Mouse (Mus musculus) megakaryocyte-erythroid progenitor cell, adult 5-6 weeks (primary cell): ENCODE measurements around the gene Znhit3. TPM values are rescaled to one million over a fixed set of nuclear protein-coding genes. Genes with fewer than 3 reads are reported as not detected.
A peak's percentile ranks its signal among the peaks of the same experiment; 100 is the strongest.

Source experiments
- ATAC-seq: replicated peaks from 2 replicates; pipeline ENCODE4 v1.8.0; 2016; ENCODE audit warnings: mild to moderate bottlenecking, inconsistent platforms; ENCODE audit not compliant: severe bottlenecking, poor library complexity, low FRiP score, low TSS enrichment
- total RNA-seq, 2 experiments: library from RNA; stranded (forward) in 1 of 2; stranded (reverse) in 1 of 2; fragments of 200-1000, 215-1000 nt in 1 of 2; fragments of >200 nt in 1 of 2; fragmentation: Nextera tagmentation in 1 of 2; gene quantifications; 2 replicates each; pipeline ENCODE4 v1.2.3; 2014 to 2017

The Znhit3 gene
- total RNA-seq, 2 experiments from 2014 or later, result 31.9 to 51.7 TPM

DNA sequence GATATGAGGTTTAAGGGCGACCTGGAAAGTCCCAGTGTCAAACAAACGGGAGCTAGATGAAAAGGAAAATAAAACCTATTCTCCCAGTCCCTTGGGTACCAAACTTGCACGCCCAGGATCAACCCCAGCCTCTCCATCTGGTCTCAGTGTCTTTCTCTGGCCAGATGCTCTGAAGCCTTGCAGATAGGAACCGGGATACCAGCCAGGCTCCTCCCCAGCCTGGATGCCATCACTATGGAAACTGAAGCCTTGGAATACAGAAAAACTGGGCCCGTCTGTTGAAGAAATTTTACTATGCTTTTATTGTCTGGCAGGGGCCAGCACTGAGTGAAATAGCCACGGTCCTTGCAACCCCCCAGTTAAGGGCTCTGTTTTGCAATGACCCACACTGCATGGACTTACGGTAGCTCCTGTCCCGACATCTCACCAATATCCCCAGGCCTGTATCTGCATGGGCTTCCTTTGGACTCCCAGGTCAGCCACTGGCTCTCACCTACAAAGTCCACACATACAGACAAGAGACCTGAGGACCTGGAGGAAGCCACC lies 23.4 kb upstream of the Znhit3 start:
- no peak for ATAC-seq

DNA sequence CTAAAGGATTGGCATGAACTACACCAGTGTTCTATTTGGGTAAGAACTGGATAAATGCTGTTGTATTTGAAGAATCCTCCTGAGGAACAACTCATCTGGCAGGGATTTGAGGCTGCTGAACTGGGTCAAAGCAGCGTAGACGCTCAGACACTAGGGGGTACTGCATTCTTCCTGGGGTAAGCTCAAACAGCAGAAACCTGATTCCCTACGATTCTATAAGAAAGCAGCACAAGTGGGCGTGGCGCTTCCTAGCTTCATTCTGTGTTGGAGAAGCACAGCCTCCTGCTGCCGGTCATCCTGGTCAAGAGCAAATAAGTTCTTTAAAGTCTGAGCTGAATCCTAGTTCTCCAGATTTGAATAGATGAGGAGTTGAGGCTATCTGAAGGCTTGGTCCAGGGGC lies 16.1 kb upstream of the Znhit3 start:
- no peak for ATAC-seq

DNA sequence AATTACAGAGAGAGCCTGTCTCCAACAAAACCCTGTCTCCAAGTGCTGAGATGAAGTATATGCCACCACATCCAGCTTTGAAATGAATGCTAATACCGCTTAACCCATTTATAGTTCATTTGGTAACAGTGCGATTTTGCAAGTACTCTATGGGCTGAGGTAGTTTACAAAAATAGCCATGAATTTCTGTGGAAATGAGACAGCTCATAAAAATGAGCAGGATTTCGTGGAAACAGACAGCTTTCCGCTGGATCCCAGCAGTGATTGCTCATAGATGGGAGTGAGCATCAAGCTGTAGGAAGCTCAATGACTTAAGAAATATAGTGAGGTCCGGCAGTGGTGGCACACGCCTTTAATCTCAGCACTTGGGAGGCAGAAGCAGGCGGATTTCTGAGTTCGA lies 4.8 kb upstream of the Znhit3 start:
- no peak for ATAC-seq

DNA sequence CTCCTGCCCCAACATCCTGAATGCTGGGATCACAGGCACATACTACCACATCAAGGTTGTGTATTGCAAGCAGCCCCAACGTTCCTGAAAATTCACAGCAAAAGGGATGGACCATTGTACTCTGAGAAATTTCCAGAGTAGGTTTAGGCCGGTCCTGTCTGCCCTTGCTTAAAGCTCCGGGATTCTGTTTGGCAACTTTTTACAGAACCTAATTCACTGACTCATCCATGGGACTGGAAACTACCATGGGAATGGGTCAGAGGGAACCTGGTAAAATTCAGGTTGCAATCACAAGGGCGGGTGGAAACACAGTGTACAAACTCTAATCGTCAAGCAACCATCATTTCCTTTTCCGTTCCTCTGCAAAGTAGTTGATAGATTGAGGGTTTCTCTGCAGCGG lies 3.8 kb upstream of the Znhit3 start:
- ATAC-seq, result no peak

DNA sequence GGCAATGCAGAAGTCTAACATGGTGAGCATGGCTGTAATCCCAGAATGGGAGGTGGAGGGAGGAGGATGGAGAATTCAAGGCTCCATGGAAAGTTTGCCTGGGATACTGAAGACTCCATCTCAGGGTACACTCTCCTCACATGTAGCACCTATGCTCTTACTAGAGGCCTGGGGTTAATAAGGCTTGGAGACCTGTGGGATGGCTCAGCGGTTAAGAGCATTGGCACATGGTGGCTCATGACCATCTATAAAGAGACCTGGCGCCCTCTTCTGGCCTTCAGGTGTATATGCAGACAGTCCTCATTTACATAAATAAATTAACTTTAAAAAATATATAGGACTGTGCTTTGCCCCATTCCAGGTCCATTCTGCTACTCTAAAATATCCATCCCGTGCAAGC lies 3.1 kb upstream of the Znhit3 start:
- 0 out of 2 replicates have a peak, but pooled peaks have one; percentile 27 for ATAC-seq

DNA sequence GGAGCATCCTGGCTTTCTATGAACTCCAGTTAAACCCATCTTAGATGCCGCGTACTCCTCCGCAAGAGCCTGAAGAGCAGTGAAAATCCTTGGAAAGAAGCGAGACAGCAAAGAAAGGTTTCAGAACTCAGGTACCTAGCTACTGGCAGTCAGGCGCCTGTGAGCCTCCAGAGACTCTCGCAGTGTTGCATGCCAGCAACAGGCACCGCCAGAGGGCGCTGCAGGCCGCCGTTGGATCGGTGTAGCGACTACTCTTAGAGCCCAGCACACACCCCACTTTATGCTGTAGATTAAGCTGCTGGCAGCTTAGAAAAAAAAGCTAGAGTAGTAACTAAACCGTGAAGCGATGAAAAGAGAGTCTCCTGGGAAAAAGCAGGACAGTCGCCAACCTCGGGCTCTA lies 2.3 kb upstream of the Znhit3 start:
- peak; percentile 75 for ATAC-seq

DNA sequence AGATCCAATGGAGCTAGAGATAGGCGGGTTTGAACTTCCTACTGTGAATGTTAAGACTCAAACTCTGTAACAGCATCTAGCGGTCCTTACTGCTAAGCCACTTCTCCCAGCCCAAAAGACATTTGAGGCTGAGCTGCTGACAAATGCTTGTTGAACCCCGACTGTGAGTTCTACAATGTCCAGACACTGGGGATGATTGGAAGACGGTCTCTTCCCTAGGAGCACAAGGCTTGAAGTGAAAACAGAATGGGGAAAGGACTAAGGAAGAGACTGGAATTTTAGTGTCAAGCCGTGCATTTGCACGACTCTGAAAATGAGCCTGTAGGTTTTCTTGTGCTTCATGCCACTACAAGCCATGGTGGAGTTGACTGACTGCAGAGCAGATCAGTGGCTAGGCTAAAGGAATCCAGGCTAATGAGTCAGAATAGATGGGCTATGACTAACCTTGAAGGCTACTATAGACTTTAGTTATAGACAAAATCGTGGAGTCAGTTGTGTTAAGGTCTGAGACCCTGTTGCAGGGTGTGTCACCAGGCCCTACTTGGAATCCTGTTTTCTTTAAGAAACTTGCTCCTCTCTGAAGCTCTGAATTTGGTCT lies 636 bp upstream of the Znhit3 start:
- no peak for ATAC-seq

DNA sequence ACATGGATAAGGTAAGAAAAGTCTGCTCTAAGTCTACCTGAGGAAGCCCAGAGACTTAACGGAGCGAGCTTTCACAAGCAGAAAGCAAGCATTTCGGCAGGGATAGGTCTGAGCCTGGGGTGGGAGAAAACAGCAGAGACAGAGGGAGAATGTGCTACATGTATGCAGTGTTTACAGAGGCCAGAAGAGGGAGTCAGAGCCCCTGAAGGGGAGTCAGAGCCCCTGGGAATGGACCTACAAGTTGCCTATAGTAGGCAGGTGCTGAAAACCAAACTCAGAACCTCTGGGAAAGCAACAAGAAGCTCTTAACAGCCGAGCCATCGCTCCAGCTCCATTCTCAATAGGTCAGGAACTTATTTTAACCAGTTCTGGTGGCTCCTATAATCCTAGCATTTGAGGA lies 1.5 kb downstream of the Znhit3 start:
- ATAC-seq, result peak; percentile 39; the same call in 1 of the 2 replicates

DNA sequence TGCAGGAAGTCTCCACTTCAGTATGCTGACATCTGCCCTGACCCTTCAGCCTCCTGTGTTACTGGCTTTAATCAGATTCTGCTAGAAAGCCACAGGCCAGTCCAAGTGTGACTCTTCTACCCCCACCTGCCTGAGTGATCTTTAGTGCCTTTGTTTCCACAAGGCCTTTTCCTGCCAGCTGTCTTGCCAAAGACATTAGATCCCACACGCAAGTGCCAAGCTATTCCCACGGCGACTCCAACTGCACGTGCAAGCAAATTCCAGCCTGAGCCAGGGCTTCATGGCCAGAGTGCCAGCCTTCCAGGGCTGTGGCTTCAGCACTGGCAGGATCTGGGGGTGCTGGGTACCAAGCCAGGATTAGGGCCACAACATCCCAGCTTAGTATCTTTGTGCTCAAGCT lies 5.8 kb downstream of the Znhit3 start:
- no peak for ATAC-seq

DNA sequence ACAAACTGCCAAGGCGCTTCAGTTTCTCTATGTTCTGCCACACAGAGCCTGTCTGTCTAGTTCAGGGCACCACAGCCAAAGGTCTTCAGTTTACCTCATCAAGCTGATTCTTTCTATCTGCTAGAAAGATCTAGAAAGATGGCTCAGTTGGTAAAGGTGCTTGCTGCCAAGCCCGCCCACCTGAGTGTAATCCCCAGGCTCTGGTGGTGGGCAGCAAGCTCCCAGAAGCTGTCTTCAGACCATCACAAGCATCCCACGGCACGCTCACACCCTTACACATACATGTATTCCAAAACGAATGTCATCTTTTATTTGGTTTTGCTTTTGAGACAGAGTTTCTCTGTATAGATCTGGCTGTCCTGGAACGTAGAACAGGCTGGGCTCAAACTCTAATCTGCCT lies 7.7 kb downstream of the Znhit3 start:
- no peak for ATAC-seq

DNA sequence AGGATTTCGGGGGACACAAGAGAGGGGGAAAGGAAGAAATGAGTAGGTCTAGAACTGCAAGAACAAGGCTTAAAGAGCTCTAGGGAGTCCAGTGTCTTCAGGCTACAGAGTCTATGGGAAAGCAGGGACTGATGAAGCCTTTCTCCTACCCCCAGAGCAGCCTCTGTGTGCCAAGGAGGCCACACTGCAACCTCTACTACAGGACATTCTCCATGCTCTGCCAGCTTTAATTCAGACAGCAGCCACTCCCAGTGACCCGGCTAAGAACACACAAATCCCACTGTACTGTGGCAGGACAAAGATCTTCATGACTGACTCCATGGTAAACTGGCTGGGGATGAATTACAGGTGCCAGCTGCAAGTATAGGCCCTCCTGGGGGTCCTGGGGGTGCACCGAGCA lies 9.1 kb downstream of the Znhit3 start:
- ATAC-seq, result no peak

DNA sequence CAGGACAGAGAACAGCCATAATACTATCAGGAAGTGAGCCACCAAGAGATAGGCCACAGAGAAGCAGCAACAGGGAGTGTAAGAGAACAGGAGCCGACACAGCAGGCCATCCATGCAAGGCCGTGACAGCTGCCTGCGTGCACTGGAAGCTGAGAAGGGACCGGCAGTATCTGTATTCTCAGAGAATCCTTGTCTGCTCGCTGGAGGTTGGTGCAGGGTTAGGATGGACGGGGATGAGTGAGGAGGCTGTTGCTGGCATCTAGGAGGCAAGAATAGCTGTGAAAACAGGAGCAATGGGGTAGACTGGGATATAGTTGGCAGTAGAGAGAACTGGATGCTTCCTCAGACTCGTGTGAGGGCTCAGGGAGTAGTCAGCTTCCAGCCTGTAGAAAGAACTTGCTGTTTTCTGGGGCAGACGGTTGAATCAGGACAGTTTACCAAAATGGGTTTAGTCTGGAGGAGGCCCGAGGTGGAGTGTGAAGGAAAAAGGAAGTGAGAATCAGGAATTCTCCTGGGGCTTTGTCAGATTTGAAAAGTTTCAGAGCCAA lies 11.5 kb downstream of the Znhit3 start:
- no peak for ATAC-seq

DNA sequence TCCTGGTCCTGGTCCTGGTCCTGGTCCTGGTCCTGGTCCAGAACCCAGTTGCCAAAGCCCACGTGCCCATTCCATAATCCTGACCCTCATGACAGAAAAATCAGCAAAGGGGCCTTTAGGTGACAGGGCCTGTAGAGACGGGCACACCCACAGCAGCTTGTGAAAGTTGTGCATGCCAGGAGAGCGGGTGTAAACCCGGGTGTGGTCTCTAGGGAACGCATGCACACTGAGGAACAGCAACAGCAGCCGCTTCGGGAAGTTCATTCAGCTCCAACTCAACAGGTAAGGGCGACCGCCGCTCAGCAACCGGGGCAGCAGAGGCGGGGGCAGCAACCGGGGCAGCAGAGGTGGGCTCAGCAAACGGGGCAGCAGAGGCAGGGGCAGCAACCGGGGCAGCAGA lies 23.1 kb downstream of the Znhit3 start:
- no peak for ATAC-seq

DNA sequence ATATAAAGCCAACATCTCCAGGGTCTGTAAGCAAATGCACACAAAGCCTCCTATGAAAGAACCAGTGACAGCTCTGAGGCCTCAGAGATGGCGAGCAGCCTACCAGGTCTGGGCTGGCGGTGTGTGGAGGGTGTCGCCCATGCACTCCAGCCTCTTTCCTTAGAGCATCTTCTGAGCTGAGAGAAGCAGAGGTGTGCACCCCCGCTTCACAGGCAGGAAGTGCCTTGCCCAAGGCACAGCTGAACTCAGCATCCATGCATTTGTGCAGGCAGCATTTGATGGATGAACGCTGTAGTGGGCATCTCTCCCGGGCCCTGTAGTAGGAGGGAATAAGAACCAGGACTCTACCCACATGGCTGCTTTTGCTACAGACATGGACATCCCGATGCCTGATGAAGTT lies 24.5 kb downstream of the Znhit3 start:
- ATAC-seq, result no peak

DNA sequence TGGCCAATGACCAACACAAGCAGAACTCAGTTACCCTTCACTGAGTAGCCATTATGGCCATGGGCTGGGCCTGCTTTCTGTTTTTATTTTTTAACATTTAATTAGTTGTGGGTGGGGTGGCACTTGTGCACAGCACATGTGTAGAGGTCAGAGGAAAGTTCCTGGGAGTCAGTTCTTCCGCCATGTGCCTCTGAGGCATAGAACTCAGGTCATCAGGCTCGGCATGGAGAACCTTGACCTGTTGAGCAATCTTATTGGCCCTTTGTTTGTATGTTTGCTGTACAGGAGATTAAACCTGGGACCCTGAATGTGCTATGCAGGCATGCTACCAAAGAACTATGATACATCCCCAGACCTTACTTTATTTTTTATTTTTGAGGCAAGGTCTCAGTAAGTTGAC lies 26.7 kb downstream of the Znhit3 start:
- no peak for ATAC-seq

DNA sequence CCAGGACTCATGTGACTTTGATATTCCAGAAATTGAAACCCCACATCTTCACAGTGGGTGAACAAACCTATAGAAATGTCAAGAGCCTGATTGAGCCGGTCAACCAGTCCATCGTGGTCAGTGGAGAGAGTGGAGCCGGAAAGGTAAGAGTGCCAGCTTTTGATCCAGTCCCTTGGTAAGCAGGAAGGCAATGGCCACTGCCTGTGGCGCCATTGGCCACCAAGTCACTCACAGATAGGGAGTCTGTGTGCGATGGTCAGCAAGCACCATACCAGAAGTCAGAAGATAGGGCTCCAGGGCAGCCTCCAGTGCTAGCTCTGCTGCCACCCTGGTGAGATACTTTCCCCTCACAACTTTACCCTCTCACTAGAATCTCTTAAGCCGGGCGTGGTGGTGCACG lies 28.1 kb downstream of the Znhit3 start:
- ATAC-seq, result no peak

DNA sequence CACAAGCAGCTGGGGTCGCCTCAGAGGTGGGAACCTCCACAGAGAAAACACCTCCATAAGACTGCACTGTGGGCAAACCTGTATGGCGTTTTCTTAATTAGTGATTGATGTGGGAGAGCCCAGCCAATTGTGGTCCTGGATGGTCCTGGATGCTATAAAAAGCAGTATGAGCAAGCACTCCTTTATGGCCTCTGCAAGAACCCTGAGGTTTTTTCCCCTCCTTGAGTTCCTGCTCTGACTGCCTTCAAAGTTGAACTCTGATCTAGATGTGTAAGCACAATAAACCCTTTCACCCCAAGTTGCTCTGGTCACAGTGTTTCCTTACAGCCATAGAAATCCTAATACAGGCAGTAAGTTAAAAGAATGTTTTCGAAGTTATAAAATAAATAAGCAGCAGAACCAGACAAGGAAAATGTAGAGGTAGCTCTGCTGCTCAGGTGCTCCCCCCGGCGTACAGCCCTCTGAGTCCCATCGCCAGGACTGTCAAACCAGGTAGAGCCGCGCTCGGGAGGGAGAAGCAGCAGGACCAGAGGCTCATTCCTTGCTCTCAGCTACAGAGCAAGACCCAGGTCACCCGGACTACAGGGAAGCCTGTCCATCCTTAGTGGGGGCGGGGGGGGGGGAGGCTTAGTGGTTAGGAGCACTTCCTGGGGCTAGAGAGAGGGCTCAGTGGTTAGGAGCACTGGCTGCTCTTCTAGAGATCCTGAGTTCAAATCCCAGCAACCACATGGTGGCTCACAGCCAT lies 29.2 kb downstream of the Znhit3 start:
- ATAC-seq, result no peak

DNA sequence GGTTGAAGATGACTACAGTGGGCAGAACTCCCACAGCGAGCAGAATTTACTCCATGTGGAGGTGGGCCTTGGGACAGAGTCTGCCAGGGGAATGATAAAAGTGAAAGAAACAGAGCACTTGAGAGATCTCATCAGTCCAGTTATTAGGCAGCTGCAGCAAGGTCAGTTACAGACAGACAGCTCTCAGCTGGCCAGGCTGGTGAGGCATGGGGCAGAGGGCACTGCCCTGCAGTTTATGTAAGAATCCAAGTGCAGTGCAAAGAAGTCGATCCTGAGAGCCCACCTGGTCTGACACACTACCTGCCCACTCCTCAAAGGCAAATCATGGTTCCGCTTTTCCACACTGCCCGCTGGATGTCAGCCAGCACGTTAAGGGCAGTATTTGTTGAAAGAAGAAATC lies 29.9 kb downstream of the Znhit3 start:
- no peak for ATAC-seq

DNA sequence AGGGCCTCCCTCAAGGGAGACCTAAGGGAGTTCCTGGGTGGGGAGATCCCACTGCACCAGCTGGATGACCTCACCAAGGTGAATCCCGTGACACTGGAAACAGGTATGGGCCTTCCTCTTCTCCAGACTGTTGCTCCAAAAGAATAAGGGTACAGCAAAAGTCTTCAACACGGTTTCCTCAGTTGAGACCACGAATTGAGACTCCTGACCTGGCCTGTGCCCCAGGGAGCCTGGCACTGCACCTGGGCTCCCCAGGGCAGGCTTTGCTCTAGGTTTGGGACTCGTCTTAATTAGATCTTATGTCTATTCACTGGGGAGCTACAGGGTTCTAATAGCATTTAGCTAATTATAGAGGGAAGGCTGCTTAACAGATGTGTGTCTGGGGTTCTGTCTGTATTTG lies 30.9 kb downstream of the Znhit3 start:
- no peak for ATAC-seq

DNA sequence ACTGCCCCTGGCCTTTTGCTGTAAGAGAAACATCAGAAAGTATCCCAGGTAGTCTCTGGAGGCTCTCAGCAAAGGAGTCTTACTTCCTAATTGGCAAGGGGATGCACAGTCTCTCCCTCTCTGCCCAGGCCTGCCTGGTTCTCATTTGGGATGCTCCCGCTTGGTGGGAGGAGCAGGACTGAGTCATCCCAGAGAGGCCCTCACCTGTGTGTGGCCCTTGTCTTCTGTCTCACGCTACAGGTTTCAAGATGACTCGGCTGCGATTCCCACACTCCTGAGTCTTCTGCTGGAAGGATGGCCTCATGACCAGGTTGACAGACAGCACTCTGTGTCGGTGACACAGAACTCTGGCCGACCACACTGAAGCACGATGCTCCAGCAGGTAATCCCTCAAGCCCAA lies 33.8 kb downstream of the Znhit3 start:
- ATAC-seq, result no peak

DNA sequence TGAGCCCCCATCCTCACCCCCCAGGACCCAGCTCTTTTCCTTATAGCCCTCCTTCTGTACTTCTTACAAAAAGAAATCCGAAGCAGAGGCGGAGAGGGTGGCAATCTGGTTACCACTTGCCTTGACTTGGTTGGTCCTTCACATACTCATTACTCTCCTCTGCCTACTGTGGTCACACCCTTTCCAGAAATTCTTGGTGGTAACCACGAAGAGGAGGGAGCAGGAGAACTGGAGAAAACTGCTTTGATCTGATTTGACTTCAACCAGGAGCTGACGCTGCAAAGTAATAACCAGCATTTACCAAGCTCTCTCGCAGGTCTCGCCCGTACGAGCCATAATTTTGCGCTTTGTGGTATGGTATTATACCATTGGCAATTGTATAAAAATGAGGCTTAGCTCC lies 35.2 kb downstream of the Znhit3 start:
- ATAC-seq, result no peak
